Mouse (Mus musculus) liver, embryonic 14.5 days (tissue): ENCODE data around the gene C1qtnf5.

ENCODE experiments used
- CTCF ChIP-seq: IDR thresholded peaks from 2 replicates; pipeline ENCODE4 v1.5.1; 2016; ENCODE audit warnings: antibody characterized with exemption, low read depth, control low read depth
- EP300 ChIP-seq: IDR thresholded peaks from 2 replicates; pipeline ENCODE4 v1.6.1; 2016; ENCODE audit warnings: antibody characterized with exemption, low read depth

GRCm38 (mm10) chr9:44083392-44084121 lies 23.5 kb upstream of the C1qtnf5 start:
- TF ChIP-seq EP300 (no peak), CTCF (no peak)
